Mouse (Mus musculus) cerebellum, adult 2 months (tissue): ENCODE results near the gene Myo16.

Experiments used
- CTCF ChIP-seq: fragments of 200-500 bp; IDR thresholded peaks from 2 replicates; pipeline ENCODE4 v1.5.1; 2011; ENCODE audit warnings: low read depth, mild to moderate bottlenecking, control low read depth, low read length, moderate library complexity, borderline replicate concordance; ENCODE audit not compliant: insufficient read depth
- POLR2A ChIP-seq: fragments of 200-500 bp; IDR thresholded peaks from 2 replicates; pipeline ENCODE4 v1.6.1; 2011; ENCODE audit warnings: low read length, control low read depth, borderline replicate concordance; ENCODE audit not compliant: insufficient read depth

DNA sequence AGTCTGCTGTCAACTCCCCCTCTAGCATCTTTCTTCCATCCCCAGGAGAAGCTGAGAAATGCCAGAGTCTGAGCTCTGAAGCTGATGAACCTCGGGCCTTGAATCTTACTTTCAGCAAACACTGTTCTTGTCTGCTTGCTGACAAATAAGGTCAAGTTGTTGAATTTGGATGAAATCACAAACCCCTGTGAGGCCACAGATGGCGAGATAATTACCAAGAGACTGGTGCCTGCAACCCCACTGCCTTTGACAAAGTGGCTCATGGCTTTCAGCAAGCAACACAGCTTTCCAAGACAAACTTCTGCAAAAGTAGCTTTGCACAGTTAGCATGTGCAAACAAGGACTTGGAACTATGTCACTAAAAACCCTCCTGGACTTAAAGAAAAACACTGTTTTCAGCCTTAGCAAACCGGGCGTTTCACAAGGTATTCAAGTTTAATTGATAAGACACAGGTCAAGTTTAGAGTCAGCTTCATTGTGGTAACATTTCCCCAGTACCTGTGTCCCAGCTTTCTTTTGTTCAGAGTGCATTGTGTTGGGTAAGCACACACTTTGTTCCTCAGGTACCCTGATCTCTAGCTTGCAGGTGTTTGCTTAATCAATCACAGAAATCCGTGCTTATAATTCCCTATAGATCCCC, 20.6 kb downstream of the Myo16 start:
- TF ChIP-seq POLR2A (no peak), CTCF (no peak)
